Mouse (Mus musculus): ENCODE measurements at regions not wholly inside any gene's neighbourhood (a gene's known extent, or its start where the extent isn't known, plus 50 kb on each side); places are given as distances from the start of the nearest gene placed in this dataset.
"Not testable (repeated sequence)": the region's sequence is repeated elsewhere in the genome, so short reads cannot be mapped to it uniquely, and the experiment has no call there.

- TF ChIP-seq POLR2A (IDR thresholded peaks at IDR 0.05; ENCODE audit: borderline replicate concordance, extremely low read depth, insufficient read depth, insufficient read length, poor library complexity, severe bottlenecking); CTCF (IDR thresholded peaks at IDR 0.05; ENCODE audit: borderline replicate concordance, extremely low read depth, insufficient read depth, insufficient read length): not testable (repeated sequence)
Observed at GRCm38 (mm10) chr2:100626183-100626582, 998.3 kb upstream of the Rag2 start.
